Mouse (Mus musculus) hindbrain, embryonic 16.5 days (tissue): ENCODE results near the gene Tnfrsf12a. TPM values are rescaled to one million over a fixed set of nuclear protein-coding genes. Genes with fewer than 3 reads are reported as not detected.

ENCODE experiments used
- ATAC-seq: fragments of 200-750 bp; cut with Nextera tagmentation; 2 replicates; pipeline ENCODE4 v1.8.0; 2017; ENCODE audit warnings: moderate TSS enrichment, moderate library complexity
- H3K27ac ChIP-seq: fragments of 300-500 bp; sonication (generic); 2 replicates; pipeline ENCODE4 v1.5.1; 2014; ENCODE audit warnings: low read depth, mild to moderate bottlenecking, control low read depth, low read length, moderate library complexity
- H3K27me3 ChIP-seq: fragments of 300-500 bp; sonication (generic); replicated peaks from 2 replicates; pipeline ENCODE4 v1.6.1; 2014; ENCODE audit warnings: low read length; ENCODE audit not compliant: control insufficient read depth, insufficient read depth
- H3K36me3 ChIP-seq: fragments of 300-500 bp; sonication (generic); 2 replicates; pipeline ENCODE4 v1.6.1; 2014; ENCODE audit warnings: mild to moderate bottlenecking, low read length, moderate library complexity, mixed read lengths; ENCODE audit not compliant: control insufficient read depth, insufficient read depth
- H3K4me1 ChIP-seq: fragments of 300-500 bp; sonication (generic); 2 replicates; pipeline ENCODE4 v1.6.1; 2014; ENCODE audit warnings: low read depth, low read length; ENCODE audit not compliant: control insufficient read depth, insufficient read depth
- H3K4me2 ChIP-seq: fragments of 300-500 bp; sonication (generic); 2 replicates; pipeline ENCODE4 v1.6.1; 2014; ENCODE audit warnings: mild to moderate bottlenecking, low read length, control low read depth, moderate library complexity
- H3K4me3 ChIP-seq: fragments of 300-500 bp; sonication (generic); 2 replicates; pipeline ENCODE4 v1.5.1; 2014; ENCODE audit warnings: mild to moderate bottlenecking, low read length, control low read depth, moderate library complexity
- H3K9ac ChIP-seq: fragments of 300-500 bp; sonication (generic); 2 replicates; pipeline ENCODE4 v1.6.1; 2014; ENCODE audit warnings: low read depth, mild to moderate bottlenecking, control low read depth, low read length, moderate library complexity
- H3K9me3 ChIP-seq: fragments of 300-500 bp; sonication (generic); 2 replicates; pipeline ENCODE4 v1.6.1; 2014; ENCODE audit warnings: mild to moderate bottlenecking, low read length, moderate library complexity; ENCODE audit not compliant: control insufficient read depth
- WGBS: fragments of 180-500 bp; shearing (Covaris S2); extraction: QIAGEN DNeasy Blood & Tissue Kit; methylation state at CpG from one replicate; pipeline ENCODE4 v1.1.7; 2014; 5-methylcytosine and 5-hydroxymethylcytosine counted together
- polyA plus RNA-seq: library from polyadenylated mRNA; unstranded; fragments of >200 nt; fragmentation: Nextera tagmentation; extraction: Ambion mirVana; gene quantifications from 2 replicates; pipeline ENCODE4 v1.2.1, GENCODE M21; 2015

The Tnfrsf12a gene
- polyA plus RNA-seq, 1 experiment from 2014 or later: 6.1 TPM

- H3K27ac ChIP-seq: no peak overlapping the region
- H3K9ac ChIP-seq: no peak overlapping the region
- H3K4me2 ChIP-seq: no peak overlapping the region
- H3K9me3 ChIP-seq: no peaks in the 10 kb centered on the region
- 80% methylated on average over 7 of the region's 7 CpGs for WGBS
- no peaks in the 10 kb centered on the region; the same call in 1 of the 2 replicates for H3K27me3 ChIP-seq
- H3K36me3 ChIP-seq: no peaks in the 10 kb centered on the region
- H3K4me3 ChIP-seq: no peak overlapping the region
- no peaks in the 10 kb centered on the region for H3K4me1 ChIP-seq
- no peak for ATAC-seq
Observed at GRCm38 (mm10) chr17:23705525-23706104, 28.3 kb upstream of the Tnfrsf12a start.

- H3K4me2 ChIP-seq: no peak overlapping the region
- 36% methylated on average over 7 of the region's 7 CpGs for WGBS
Observed at GRCm38 (mm10) chr17:23704741-23705140, 27.5 kb upstream of the Tnfrsf12a start.

GRCm38 (mm10) chr17:23703301-23703700 is 26.0 kb upstream of the Tnfrsf12a start:
- 84% methylated on average over 9 of the region's 9 CpGs for WGBS

More at GRCm38 (mm10) chr17:23704741-23705140, 27.5 kb upstream of the Tnfrsf12a start:
- no peak for ATAC-seq
- no peak overlapping the region for H3K4me3 ChIP-seq
- no peak overlapping the region for H3K27ac ChIP-seq
- no peaks in the 10 kb centered on the region for H3K36me3 ChIP-seq
- no peaks in the 10 kb centered on the region for H3K9me3 ChIP-seq
- no peaks in the 10 kb centered on the region; the same call in 1 of the 2 replicates for H3K27me3 ChIP-seq
- peaks cover 2% of the 10 kb centered on the region; the same call in 1 of the 2 replicates for H3K4me1 ChIP-seq
- H3K9ac ChIP-seq: no peak overlapping the region

GRCm38 (mm10) chr17:23700079-23700478 is 22.8 kb upstream of the Tnfrsf12a start:
- peak overlapping the region; percentile 97 for H3K4me2 ChIP-seq
- H3K9me3 ChIP-seq: no peaks in the 10 kb centered on the region
- no peaks in the 10 kb centered on the region for H3K36me3 ChIP-seq
- peak overlapping the region; percentile 83 for H3K4me3 ChIP-seq
- peaks cover 11% of the 10 kb centered on the region for H3K27me3 ChIP-seq
- ATAC-seq: peak; percentile 97
- H3K27ac ChIP-seq: peak overlapping the region; percentile 75
- WGBS: 0% methylated on average over 15 of the region's 28 CpGs
- peak overlapping the region; percentile 74 for H3K9ac ChIP-seq
- peaks cover 7% of the 10 kb centered on the region for H3K4me1 ChIP-seq

More at GRCm38 (mm10) chr17:23703301-23703700, 26.0 kb upstream of the Tnfrsf12a start:
- Histone ChIP-seq H3K9me3 (no peaks in the 10 kb centered on the region), H3K9ac (no peak overlapping the region), H3K4me3 (no peak overlapping the region), H3K27me3 (peaks cover 4% of the 10 kb centered on the region), H3K27ac (no peak overlapping the region), H3K4me1 (peaks cover 7% of the 10 kb centered on the region), H3K36me3 (no peaks in the 10 kb centered on the region), H3K4me2 (no peak overlapping the region)
- ATAC-seq: no peak

- H3K27ac ChIP-seq: peak overlapping the region; percentile 75
- H3K36me3 ChIP-seq: no peaks in the 10 kb centered on the region
- no peak; the same call in 1 of the 2 replicates for ATAC-seq
- H3K27me3 ChIP-seq: peaks cover 11% of the 10 kb centered on the region
- peaks cover 7% of the 10 kb centered on the region for H3K4me1 ChIP-seq
- under 1% methylated on average over 81 of the region's 101 CpGs for WGBS
- H3K4me2 ChIP-seq: peak overlapping the region; percentile 97
- H3K4me3 ChIP-seq: peak overlapping the region; percentile 83
- no peaks in the 10 kb centered on the region for H3K9me3 ChIP-seq
- peak overlapping the region; percentile 74 for H3K9ac ChIP-seq
Observed at GRCm38 (mm10) chr17:23699131-23700077, 22.1 kb upstream of the Tnfrsf12a start.

- Histone ChIP-seq H3K27ac (no peak overlapping the region), H3K4me1 (peaks cover 7% of the 10 kb centered on the region), H3K4me3 (no peak overlapping the region), H3K4me2 (no peak overlapping the region), H3K27me3 (peaks cover 11% of the 10 kb centered on the region), H3K36me3 (no peaks in the 10 kb centered on the region), H3K9me3 (no peaks in the 10 kb centered on the region), H3K9ac (no peak overlapping the region)
- ATAC-seq: no peak
- WGBS: 16% methylated on average over 3 of the region's 3 CpGs
Observed at GRCm38 (mm10) chr17:23695801-23696200, 18.5 kb upstream of the Tnfrsf12a start.

- WGBS: 88% methylated on average over 1 of the region's 1 CpGs
- Histone ChIP-seq H3K9me3 (no peaks in the 10 kb centered on the region), H3K9ac (no peak overlapping the region), H3K4me1 (peaks cover 5% of the 10 kb centered on the region), H3K27me3 (peaks cover 11% of the 10 kb centered on the region), H3K36me3 (no peaks in the 10 kb centered on the region), H3K4me3 (no peak overlapping the region), H3K4me2 (no peak overlapping the region), H3K27ac (no peak overlapping the region)
- ATAC-seq: no peak
Observed at GRCm38 (mm10) chr17:23694491-23694890, 17.2 kb upstream of the Tnfrsf12a start.

- H3K9ac ChIP-seq: no peak within 1 kb of the TSS
- 15% methylated on average over 15 of the region's 15 CpGs for WGBS
- H3K4me1 ChIP-seq: peaks cover 6% of the 10 kb centered on the region; the same call in 1 of the 2 replicates
- H3K9me3 ChIP-seq: no peaks in the 10 kb centered on the region
- no peaks in the 10 kb centered on the region for H3K36me3 ChIP-seq
- H3K27ac ChIP-seq: no peak within 1 kb of the TSS
- H3K4me2 ChIP-seq: no peak within 1 kb of the TSS
- H3K4me3 ChIP-seq: no peak within 1 kb of the TSS
- H3K27me3 ChIP-seq: peaks cover 45% of the 10 kb centered on the region
- 0 out of 2 replicates have a peak, but pooled peaks have one; percentile 51 for ATAC-seq
Observed at GRCm38 (mm10) chr17:23683856-23684672, 6.8 kb upstream of the Tnfrsf12a start, which contains the start of gene Cldn9. Gene Cldn9 (minus strand): TSS chr17:23684026.
